Mouse (Mus musculus): ENCODE measurements at regions not wholly inside any gene's neighbourhood (a gene's known extent, or its start where the extent isn't known, plus 50 kb on each side); places are given as distances from the start of the nearest gene placed in this dataset.
A peak's percentile ranks its signal among the peaks of the same experiment; 100 is the strongest.

DNA sequence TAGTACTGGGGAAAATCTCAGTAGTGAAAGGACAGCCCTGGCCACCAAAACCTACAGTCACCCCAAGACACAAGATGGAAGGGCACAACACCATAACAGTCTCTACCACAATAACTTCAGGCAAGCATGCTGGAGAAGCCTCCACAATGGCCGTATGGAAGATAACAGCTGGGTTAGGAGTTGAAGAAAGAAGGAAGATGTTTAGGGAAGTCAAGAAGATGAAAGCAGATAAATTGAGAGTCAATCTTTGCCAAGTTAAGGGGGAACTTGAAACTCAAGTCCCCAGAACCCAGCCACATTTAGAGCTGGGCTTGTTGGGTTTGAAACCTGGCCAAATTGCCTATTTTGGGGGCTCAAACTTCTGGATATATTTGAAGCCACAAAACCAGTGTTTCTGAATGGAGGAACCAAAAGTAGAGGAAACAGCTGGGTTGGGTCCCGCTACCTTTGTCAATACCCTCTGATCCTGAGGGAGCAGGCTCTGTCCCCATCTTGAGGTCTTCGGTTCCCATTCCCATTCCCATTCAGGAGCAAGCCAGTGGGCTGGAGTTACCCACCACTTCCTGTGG lies 147.8 kb downstream of the Cdc5l start:
- no peak for DNase-seq

DNA sequence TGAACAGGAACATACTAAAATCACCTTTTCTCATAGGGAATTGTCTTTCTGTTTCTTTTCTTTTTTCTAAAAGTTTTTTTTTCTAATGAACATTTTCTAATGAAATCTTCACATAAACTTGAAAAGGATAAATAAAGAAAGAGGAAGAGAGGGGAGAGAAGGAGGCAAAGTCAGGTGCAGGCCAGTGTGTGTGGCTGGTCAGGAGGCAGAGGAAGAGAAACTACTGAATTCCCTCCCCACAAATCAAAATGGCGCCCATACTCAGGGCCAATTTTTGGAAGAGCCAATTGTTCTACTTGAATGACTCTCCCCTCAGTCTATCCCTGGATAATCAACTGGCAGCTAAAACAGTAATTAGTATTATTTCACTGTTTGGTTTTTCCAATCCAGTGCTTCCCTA lies 152.0 kb downstream of the Cdc5l start:
- no peak for DNase-seq

GRCm38 (mm10) chr17:45279811-45280205 lies 153.7 kb downstream of the Cdc5l start:
- DNase-seq, result no peak

DNA sequence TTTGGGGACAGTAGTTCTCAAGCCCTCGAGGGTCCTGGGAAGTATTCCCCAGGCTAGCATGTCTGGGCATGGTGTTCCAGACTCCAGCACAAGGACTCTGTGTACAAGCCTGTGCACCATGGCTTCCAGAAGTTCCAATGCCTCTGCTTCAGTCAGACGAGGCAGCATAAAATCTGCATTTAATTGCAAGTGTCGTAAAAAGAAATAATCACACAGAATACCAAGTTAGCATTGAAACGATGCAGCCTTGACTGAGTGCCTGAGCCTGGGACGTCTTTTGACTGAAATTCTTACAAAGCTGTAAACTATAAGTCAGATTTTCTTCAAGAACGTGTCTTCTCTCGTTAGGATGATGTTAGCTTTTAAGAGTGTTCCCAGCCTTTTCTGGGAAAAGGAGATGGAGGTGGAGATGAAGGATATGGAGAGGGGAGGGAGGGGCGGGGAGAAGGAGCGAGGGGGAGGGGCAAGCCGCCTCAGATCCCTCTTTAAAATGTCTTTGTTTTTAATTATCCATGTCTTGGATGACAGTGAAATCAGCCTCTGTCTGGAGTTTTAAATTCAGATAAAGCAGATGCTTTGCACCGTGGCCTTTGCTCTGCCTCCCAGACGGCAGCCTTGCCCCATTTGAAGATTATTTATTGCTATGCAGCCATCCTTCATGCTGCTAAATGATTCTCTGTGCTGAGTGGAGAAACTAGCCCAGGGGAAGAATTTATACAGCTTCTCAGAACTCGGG lies 154.3 kb downstream of the Cdc5l start:
- no peak for DNase-seq

- DNase-seq, result peak; percentile 35
These were observed 156.0 kb downstream of the Cdc5l start for GRCm38 (mm10) chr17:45277516-45277915.

GRCm38 (mm10) chr17:45276686-45277405 lies 156.7 kb downstream of the Cdc5l start:
- peak; percentile 32 for DNase-seq

DNA sequence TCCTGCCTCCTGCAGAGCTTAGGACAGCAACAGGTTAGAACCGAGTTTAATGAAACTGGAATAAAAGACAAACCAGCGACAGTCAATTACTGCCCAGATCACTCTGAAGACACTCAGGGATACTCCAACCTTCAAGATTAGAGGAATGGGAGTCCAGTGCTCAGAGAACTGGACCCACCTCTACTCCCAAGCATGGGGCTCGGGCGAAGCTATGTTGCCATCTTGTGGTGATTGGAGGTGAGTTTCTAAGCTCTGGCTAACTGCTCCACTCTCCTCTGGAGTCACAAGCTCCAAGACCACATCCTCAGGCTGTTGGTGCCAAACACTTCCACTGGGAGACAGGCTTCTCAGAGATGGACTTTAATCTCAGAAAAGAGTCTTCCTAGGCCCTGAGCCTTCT lies 158.6 kb downstream of the Cdc5l start:
- DNase-seq, result no peak

DNA sequence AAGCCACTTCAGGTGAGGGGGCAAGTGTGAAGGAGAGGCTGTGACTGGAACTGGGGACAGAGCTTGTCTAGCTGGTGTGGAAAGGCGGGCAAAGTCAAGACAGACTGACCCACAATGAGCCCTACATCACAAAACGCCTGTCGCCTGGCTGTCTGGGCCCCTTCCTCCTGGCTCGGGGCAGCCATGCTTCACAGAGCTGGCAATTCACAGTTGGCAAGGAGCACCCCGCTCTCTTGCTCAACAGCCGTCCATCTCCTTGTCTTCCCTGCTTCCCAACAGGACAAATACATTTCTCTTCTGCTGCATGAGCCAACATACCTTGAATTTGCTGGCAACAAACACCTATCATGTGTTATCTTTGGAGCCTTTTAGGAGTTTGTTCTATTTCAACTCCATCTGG lies 166.8 kb downstream of the Cdc5l start:
- no peak for DNase-seq

- DNase-seq, result no peak
These were observed 167.9 kb downstream of the Cdc5l start for GRCm38 (mm10) chr17:45265587-45265986.

- no peak for DNase-seq
These were observed 169.1 kb downstream of the Cdc5l start for GRCm38 (mm10) chr17:45264434-45264833.

DNA sequence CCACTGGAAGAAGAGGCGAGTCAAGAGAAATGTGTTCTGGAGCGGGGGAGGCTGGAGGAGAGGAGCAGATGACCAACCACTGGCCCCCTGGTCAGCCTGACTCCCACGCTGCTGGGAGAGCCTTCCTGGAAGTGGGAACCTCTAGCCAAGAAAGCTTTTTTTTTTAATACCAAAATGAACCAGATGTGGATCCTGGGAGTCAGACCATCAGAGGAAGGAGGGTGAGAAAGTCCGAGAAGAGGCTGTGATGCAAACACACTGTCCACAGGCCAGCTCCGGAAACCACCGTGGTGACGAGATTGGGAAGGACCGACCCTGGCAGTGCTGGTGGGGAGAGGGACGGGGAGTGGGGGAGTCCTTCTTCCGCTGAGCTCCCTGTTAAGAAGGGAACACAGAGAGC lies 173.1 kb downstream of the Cdc5l start:
- no peak for DNase-seq

GRCm38 (mm10) chr17:45258007-45258406 lies 175.5 kb downstream of the Cdc5l start:
- DNase-seq, result no peak

DNA sequence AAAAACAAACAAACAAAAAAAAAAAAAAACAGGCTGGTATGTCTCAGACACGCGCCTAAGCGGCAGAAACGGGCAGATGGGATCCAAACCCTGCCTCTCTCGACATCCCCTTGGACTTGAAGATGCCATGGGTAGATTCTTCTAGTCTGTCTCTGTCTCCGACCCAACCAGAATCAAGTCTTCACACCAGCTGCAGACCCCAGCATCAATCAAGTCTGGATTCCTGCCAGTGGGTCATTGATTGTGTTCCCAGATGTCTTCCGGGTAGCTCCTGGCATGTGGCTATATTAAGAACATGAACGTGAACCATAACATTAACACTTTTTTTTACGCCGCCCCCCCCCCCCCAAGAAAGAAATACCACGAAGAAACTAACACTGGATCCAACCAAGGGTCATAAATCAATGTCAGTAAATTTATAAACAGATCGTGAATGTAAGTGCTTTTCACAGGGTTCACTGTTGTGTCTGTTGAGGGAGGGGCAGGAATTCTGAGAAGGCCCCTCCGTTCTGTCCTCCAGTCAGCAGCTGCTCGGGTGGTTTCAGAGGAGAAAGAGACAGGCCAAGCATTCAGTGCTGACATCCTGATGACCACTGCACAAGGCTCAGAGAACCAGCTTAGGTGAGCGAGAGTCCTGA lies 180.8 kb downstream of the Cdc5l start:
- no peak for DNase-seq

- DNase-seq, result peak; percentile 65
These were observed 182.4 kb downstream of the Cdc5l start for GRCm38 (mm10) chr17:45251034-45251730.

DNA sequence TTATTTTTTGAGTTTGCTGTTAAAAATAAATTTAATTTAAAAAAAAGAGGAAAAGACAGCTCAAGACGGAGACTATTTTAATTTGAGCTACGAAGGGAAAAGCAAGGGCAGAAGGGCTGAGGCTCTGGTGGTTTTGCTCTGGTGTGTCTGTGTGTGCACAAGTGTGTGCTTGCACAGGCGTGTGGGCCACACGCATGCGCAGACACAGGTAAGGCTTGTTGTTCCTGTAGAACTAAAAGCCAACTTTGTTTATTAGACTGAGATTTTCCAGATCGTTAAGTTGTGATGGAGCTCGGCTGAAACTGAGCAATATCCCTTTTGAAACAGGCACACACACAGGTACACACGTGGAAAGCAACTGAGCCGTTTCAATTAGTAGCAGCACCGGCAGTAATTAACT lies 183.1 kb downstream of the Cdc5l start:
- DNase-seq, result no peak

- DNase-seq, result no peak
These were observed 186.1 kb downstream of the Cdc5l start for GRCm38 (mm10) chr17:45247142-45248137.

DNA sequence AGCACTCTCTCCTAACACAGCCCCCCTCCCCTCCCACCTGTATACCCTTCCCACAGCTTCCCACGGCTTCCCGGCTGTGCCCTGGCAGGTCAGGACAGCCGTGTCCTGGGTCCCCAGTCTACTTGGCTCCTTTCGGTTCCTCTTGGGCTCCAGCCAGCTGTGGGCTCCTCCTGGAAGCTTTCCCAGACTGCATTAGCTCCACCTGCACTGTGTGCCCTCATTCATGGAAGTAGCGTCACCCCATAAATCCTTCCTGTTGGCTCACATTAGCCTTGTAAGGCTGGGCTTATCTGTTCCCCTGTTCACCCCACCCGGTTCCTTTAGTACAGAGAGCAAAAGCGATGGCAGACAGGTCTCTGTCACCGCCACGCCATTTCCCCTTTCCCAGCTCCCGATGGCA lies 188.7 kb downstream of the Cdc5l start:
- DNase-seq, result no peak

- DNase-seq, result no peak
These were observed 190.4 kb downstream of the Cdc5l start for GRCm38 (mm10) chr17:45243103-45243502.

- DNase-seq, result no peak
These were observed 191.5 kb downstream of the Cdc5l start for GRCm38 (mm10) chr17:45242076-45242475.

- DNase-seq, result no peak
These were observed 192.5 kb downstream of the Cdc5l start for GRCm38 (mm10) chr17:45240963-45241543.

GRCm38 (mm10) chr17:45240545-45240944 lies 193.0 kb downstream of the Cdc5l start:
- no peak for DNase-seq
